Mouse (Mus musculus) kidney, postnatal 36 days (tissue): ENCODE measurements around the gene Prkd1.

Source experiments
- DNase-seq, 2 experiments: peaks; one replicate each; pipeline ENCODE4 v3.0.0; 2021 to 2022; ENCODE audit warnings: mixed read lengths in 2 of 2

Gene Prkd1

DNA sequence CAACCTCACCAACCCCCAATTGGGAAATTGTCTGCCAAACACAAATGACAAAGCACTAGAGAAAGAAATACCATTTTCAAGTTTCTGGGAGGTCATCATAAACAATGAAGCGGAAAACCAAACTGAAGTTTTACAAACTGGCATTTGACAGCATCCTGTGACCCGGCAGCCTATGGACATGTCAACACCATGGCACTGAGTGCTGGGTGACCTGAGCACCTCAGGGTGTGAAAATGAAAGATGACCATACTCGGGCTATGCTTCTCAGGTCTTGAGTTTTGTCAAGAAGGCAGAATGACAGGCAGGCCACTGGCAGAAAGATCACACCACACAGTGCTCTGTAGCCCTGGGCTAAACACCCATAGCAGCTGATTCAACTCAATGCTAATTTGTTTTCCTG is 94.7 kb downstream of the Prkd1 start:
- DNase-seq = no peak

DNA sequence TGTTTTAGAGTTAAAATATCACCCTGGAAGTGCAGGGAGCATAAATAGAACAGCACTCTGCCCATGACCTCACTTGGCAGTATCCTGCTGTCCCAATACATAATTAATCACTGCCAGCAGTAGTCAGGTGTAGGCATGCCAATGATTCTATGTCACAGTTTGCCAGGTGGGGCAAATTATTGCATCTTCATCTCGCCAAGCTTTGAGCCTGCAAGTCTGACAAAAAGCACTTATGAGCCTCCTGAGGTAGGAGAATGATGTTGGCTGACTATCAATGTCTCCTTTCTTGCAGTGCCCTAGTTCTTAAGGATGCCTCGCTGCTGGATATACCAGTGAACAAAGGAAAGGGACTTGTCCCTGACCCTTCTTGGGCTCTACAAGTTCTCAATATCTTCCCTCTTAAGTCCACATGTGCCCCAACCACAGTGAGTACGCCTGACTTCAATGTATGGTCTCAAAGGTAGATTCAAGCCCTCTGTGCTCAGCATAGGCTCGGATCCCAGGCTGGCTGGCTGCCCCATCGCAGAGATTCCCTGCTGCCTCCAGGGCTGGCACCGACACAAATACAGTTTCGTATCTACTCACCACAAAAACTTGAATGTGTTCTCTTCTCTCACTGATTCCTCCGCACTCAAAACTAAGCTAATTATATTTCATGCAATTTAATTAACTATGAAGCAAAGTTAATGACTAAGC is 98.9 kb downstream of the Prkd1 start:
- DNase-seq = peak in 1 of 2 experiments; percentile 15

DNA sequence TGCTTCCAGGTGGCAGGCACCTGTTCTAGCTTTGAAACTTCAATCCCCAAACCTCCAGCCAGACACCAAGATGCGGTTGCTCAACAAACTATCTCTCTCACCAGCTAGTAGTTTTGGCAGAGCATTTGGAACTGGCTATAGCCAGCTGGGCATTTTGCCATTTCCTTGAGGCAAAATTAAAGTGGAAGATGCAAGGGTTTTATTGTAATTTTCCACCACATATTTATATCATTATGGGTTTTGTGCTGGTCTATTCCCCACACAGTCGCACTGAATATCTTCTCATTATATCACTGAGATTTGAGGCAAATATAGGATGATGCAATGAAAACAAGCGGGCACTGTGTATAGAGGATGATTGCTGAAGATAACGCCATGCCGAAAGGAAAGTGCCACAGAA is 102.5 kb downstream of the Prkd1 start:
- peak; percentile 19 to 25 for DNase-seq

DNA sequence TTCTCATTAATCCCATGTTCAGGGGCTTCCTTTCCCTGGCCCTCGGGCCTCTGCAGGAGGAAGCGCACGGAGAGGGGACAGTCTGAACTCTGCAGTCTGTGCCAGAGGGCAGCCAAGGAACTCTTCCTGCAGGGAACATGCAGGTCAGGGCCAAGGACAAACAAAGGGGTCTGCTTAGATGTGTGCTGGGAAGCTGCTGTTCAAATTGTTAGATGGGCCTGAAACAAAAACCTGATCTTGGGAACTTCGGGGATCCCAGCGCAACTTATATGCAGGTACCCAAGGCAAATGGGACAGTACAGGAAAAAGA is 103.3 kb downstream of the Prkd1 start:
- peak; percentile 21 to 37 for DNase-seq

DNA sequence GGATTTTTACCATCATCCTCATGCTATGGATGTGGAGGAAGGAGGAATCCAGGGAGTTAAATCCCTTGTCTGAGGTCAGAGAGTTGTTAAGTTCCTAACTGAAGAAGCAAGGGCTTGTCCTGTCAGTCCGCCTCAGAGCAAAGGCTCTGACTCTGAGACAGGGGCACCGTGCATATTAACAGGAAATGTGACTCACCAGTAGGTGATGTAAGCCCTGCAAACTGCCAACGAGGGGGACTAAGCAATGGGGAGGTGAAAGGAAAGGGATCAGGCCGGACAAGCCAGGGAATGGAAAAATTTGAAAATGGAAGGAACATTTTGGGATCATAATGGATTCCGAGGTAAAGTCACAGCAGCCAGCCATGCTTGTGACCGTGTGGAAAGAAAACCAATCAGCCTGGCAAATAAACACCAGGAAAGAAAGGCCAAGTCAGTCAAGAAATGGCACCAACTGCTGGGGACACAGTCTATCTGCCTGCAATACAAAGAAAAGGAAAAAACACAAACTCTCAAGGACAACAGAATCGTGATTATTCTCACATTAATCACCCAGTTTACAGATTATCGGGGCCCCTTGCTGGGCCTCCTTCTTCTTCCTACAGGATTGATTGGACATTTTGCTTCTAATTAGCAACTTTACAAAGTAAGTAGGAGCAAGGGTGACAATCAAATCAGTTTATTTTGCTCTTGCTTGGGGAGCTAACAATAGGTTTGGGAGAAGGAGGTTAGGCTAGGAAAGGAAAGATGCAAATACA is 103.9 kb downstream of the Prkd1 start:
- peak; percentile 37 to 52 for DNase-seq

DNA sequence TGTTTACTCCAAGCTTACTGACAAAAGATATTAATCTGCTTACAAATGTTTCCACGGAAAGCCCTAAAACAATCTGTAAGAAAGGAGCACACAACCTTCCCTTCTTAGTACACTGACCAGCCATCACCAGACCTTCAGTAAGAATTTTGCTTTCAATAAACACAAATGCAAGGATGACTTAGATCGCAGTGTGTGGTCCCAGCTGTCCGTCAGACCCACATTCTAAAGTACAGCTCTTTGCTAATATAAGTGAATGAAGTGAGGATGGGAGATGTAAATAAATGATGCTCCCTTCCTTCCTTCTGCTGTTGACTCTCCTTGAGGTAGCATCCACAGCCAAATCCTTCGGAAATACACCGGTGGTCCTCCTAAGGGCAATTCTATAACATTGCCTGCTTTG is 108.1 kb downstream of the Prkd1 start:
- DNase-seq = no peak

DNA sequence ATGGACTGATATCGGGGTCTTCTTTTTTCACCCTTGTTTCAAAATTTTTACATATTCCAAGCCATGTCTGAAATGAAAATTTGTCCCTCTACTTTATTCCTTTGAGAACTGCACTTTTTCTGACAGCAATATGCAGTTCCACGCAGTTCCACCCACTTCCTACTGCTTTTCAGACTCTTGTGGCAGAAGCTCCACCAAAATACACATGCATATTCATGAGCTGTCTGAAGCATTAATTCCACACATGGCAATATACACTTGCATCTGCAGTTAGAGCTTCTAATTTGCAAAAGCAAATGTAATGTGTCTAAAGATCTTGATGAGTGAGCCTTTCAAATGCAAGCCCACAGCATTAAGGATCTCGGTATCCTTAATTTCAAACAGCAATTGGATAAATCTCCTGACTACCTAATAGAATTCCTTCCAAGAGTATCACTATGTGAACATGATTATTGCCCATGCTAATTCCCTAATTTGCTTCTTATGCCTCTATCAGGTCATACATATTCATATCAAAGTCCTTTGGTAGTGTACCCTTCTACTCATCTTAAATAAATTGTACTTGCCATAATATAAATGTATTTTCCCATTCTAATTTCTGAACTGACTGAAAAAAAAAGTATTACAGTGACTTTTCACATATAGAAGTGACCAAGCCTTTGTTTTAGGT is 110.5 kb downstream of the Prkd1 start:
- DNase-seq = no peak

DNA sequence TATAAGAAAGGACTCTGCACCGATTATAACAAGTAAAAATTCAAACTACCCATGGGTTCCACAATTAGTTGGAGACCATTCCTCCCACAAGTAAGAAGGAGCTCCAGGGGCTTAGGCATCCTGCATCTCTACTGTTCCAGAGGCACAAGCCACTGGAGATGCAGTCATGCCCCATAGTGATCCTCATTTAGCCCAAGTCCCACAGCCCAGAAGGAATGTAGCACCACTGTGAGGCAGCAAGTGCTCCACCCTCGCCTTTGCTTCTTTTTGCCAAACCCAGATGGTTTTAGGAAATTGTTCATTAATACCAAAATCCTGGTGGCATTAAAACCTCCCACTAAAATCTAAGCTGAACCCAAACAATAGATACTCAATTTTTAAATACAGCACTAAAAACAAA is 111.1 kb downstream of the Prkd1 start:
- DNase-seq = no peak

DNA sequence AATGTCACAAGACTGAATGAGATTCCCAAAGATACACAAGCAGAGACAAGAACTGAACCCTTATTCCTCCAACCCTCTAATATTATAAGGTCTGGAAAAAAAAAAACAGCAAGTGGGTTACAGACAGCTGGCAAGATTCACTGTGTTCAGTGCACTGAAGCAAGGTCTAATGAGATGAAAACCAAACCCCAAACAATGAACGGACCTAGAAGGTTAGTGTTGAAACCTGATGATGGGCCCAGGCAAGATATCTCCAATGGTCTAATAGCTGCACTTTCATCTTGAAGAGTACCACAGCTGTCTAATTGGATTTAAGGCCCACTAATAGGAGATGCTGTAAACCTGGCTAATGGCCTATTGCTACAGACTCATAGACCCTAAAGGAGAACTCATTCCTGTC is 111.9 kb downstream of the Prkd1 start:
- DNase-seq = no peak

DNA sequence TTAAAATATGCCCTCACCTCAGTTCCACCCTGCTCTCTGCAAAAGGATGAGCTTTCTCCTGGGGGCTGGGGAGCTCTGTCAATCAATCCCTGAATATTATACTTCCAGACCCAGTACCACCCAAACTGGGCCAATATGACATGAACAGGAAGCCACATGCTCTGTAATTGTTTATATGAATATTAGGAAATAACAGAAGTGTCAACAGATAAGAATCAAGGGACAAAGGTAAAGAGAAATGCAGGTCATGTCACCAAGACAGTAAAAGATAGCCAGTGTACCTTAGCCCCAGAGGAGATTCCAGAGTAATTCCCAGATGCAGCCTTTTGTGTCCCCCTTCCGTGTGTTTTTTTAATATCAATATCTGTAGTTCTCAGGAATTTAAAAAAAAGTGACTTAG is 120.3 kb downstream of the Prkd1 start:
- no peak for DNase-seq

DNA sequence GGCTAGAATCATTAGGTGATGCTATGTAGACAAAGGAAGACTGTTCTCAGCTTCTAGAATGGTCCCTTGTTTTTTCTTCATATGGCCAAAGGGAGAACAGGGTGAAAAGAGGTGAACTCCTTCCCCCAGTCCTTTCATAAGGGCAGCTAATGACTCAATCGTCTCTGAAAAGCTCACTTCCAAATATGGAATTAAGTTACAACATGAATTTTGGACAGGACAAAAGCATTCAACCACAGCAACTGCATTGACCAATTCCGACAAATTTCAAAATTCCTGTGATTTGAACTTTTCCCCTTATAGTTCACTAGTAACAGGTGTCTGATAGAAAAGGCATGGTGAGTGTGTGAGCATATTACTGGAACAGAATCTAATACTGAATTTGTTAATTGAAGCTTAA is 124.8 kb downstream of the Prkd1 start:
- no peak for DNase-seq

DNA sequence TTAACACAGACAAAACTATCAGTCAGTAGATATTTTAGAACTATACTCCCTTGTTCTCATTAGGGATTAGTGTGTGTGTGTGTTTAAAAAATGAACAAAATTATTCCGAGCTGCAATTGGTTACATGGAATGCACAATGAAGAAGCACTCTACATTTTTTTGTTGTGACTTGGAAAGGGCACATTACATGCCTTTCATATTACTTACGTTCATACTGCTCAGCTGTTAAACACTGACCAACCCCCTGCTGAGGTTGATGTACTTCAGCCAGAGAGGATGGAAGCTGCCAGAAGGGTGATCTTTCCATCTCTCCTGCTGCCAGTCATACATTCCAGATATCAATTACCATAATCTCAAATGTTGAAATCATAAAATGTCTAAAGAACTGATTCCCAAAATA is 134.4 kb downstream of the Prkd1 start:
- no peak for DNase-seq

DNA sequence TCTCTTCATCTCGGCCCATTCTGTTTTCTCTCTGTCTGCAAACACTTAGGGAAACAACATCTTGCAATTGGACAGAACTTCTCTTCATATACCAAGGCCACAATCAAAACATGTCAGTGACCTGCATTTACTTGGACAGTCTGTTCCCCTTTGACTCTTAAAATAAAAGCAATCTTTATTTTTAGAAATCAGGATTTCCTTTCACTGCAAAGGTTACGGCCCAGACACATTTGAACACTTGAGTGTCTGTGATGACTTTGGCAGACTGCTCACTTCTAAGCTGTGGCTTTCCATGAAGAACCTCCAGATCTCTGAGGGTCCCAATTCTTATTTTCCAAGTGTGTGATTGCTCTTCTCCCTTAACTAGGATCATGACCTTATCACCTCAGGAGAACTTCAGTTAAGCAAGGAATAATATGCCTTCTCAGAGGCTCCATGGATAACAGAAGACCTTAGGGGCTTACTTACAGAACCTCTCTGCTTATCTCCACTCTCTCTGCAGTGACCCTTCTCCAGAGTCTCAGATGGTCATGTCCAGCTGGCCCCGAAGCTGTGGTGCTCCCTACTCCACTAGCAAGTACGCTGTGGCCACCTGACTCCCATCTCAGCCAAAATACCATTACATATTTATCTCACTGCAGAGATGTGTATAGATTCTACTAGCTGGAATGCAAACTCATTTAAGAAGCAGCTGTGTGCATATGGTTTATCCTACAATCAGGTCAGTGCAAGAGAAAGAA is 137.2 kb downstream of the Prkd1 start:
- peak; percentile 6 to 36 for DNase-seq

DNA sequence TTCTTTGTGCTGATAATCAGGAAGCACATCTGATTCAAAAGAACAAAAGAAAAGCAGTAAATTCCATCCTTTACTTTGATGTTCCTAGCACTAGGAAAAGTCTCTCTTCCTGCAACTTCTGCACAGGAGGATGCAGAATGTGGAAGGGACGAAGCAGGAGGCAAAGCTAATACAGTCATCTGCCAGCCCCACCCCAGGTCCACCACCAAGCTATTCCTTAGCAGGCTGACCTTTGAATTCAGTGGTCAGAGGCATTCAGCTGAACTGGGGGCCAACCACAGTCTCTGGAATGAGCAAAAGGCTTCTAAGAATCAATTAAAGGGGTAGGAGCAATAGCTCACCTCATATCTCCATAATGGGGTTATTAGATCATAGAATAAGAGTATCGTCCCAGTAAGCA is 140.1 kb downstream of the Prkd1 start:
- DNase-seq = peak in 1 of 2 experiments; percentile 15

DNA sequence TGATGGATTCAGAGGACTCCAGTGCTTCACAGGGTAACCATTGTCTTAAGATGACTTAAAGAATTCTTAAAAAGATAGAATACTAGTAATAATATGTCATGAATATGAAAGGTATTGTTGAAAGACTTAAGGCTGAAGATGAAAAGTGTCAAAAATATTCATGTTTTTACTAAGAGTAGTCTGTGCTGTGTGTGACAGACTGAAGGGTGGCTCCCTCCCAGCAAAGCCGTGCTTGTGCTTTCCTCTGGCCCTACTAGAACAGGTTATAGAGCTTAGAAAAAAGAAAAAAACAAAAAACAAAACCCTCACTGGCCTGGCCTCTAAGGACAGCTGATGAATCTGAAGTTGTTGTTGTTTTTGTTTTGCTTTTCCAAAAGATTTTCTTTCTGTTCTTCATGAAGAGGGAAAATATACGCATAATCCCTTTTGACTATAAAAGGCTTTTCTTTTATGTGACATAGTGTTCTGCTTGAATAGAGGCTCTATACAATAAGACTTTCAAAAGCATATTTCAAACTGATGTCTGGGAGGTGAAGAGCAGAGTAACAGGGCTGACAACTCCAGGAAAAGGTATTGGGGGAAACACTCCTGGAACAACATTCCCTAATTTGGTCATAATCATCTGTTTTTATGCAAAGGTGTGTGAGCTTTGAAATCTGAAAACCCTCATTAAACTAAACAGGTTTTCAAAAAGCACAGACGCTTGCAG is 148.9 kb downstream of the Prkd1 start:
- no peak for DNase-seq

DNA sequence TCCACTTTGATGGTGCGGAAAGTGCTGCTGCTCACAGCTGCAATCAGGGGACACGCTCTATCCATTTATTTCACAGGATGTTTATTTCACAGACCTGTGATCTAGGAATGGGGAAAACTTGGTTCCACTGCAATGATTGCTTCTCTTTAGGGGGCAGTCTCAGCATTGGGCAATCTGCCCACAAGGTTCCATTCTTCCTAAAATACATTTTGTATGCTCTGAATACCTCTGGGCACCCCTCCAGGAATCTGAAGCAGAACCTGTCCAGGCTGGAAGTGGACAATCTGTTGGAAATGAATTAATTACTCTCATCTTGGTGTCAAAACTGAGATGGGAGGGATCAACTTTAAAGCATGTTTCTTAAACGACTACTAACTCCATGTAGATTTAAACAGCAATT is 152.9 kb downstream of the Prkd1 start:
- peak; percentile 26 to 41 for DNase-seq

DNA sequence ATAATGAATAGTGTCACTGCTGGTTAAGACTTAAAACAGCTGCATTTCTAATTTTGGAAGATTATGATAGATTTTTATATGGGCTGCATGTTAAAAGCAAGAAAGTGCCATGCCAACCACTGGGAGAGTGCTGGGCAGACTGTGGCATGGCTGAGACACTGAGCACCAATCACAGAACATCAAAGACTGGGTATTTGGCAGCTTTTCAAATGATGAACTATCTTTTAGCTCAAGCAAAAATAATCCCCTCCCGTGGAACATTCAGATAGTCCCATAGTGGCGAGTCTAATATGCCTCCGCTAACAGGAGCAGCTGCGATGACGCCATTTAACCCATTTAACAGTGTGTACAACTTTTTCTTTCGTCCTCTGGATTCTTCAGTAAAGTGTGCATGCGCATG is 169.1 kb downstream of the Prkd1 start:
- no peak for DNase-seq

DNA sequence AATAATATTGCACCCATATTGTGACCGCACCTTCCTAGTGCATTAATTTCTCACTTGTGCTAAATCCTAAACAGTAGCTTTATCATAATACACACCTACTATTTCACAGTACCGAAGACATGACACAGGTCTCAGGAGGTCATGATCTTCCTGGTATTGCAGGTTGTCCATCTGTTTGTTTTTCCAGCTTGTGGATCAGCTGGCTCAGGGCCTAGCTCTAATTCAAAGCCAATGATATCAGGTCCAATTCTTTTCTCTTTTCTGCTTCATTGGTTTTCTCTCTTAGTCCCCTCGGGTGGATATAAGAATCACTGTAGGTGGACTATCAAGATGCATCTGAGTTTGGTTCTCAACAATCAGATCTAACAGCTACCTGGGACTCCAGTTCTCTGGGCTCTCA is 191.7 kb downstream of the Prkd1 start:
- no peak for DNase-seq

DNA sequence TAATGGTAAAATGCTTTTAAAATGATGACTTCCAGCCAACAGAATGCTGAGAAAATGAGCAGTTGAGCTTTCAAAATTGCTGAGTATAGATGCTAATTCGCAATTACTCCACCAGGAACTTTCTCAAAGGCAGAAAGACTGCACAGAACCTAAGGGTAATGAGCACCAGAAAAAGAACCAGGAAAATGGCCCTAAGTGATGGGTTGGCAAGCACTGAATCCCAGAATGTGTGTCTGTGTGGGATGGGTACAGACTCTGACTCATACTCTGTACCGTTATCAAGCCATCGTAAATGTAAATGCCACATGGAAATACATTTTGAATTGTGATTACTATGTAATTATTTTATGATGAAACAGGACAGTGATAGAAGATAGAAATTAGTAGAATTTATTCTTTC is 197.1 kb downstream of the Prkd1 start:
- DNase-seq = no peak

DNA sequence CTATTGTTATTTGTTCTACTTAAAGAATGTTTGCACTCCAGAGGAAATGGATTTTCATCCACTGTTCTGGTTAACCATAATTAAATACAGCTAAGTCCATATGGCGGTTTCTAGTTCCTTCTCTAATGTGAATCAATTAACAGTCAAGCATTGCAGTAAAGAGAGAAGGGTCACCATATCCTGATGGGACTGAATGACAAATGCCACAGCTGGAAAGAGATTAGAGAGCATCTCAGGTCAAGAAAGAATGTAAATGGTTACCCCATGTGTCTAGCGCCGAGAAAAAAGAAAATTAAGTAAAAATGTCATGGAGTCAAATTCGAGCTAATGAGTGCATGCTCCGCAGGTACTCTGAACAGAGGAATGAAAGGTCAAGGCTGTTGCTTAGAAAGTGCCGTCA is 212.2 kb downstream of the Prkd1 start:
- DNase-seq = no peak

DNA sequence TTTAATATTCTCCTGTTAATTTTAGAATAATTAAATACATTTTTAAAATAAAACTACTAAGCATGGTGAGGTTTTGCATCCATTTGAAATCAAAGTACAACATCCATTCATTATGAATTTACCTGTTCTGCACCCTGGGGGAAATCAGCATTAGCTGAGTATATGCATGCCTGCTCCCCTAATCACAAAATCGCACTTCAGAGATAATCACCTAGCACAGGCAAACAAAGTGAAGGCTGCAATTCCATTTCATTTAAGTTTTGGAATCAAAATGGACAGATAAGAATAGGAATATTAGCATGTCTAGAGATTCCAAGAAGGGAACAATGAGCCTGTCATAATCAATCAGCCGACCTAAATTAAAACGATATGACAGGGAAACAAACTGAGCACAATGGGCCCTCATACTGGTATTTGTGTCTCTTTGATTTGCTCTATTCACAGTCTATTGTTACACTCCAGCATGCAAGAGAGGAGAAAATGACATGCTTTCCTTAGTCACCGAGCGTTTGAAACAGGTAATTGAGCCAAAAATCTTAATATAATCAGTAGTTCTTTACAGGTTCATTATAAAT is 218.7 kb downstream of the Prkd1 start:
- DNase-seq = no peak

DNA sequence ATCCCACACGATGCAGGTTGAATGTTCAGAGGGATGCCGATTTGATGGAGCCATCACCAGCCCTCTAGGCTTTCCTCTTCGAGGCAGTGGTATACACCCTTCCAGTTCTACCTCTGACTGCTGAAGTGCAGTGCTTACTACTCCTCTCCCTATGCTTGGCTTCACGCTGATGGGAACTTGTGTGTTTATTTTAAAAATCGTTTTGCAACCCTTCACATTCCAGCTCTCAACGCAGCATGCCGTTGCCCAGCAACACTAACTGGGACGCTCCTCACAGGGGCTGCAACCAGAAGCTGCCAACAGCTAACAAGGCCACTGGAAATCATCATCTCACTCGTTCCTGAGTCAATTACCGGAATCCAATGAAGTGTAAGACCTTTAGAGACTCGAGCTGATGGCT is 296.5 kb downstream of the Prkd1 start:
- DNase-seq = peak in 1 of 2 experiments; percentile 1

DNA sequence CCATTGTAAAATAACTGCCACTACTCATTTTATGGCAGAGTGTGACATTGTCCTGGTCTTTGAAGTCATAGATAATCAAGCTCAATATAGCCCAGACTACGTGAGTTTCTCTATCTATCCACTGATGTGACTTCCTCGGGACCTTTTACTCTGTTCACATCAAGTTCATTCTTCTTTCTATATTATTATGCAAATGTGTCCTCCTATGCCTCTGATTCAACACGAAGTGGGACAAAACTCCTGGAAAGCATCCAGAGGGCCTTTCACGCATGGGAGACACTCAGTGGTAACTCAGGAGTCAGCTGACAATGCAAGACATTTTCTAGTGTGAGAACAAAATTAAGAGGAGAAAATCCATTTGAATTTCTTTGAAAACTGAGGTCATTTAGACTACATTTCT is 315.7 kb downstream of the Prkd1 start:
- DNase-seq = no peak
